Mouse (Mus musculus) lung, adult 2 months (tissue): ENCODE measurements at regions not wholly inside any gene's neighbourhood (a gene's known extent, or its start where the extent isn't known, plus 50 kb on each side); places are given as distances from the start of the nearest gene placed in this dataset.

ENCODE experiments used
- CTCF ChIP-seq: fragments of 200-500 bp; IDR thresholded peaks from 2 replicates; pipeline ENCODE4 v1.5.1; 2011; ENCODE audit warnings: mild to moderate bottlenecking, low read length, control low read depth; ENCODE audit not compliant: insufficient read depth
- POLR2A ChIP-seq: fragments of 200-500 bp; IDR thresholded peaks from 2 replicates; pipeline ENCODE4 v1.6.1; 2011; ENCODE audit warnings: low read depth, mild to moderate bottlenecking, control low read depth, low read length, borderline replicate concordance; ENCODE audit errors: extremely low read depth

- TF ChIP-seq CTCF (no peak), POLR2A (no peak)
Observed at GRCm38 (mm10) chrX:99215111-99215510, 79.2 kb downstream of the Efnb1 start.
